Mouse (Mus musculus) left cerebral cortex, adult 18-20 months (tissue): Measurements from ENCODE around the gene Dnajb7. TPM values are rescaled to one million over a fixed set of nuclear protein-coding genes. Genes with fewer than 3 reads are reported as not detected.
A peak's percentile ranks its signal among the peaks of the same experiment; 100 is the strongest.
"Not testable (repeated sequence)": the region's sequence is repeated elsewhere in the genome, so short reads cannot be mapped to it uniquely, and the experiment has no call there.

ENCODE experiments used
- DNase-seq, 2 experiments: peaks; one replicate each; pipeline ENCODE4 v3.0.0; 2021 to 2022; ENCODE audit warnings: low spot score in 2 of 2, mixed read lengths in 1 of 2
- long read RNA-seq, 2 experiments: library from polyadenylated mRNA; stranded (forward); transcript quantifications; one replicate each; pipeline ENCODE4 v2.0.0; 2021
- total RNA-seq, 2 experiments: library from RNA; stranded (reverse); gene quantifications; 2 replicates each; pipeline ENCODE4 v1.2.3; 2021

Gene Dnajb7
- total RNA-seq = not detected
- long read RNA-seq, experiment 1, partial matches to known transcripts = 0 of 1 reads
- long read RNA-seq, experiment 1, other reads (novel, unspliced or antisense) = 0 of 1 reads
- long read RNA-seq, experiment 2 = 0 reads

DNA sequence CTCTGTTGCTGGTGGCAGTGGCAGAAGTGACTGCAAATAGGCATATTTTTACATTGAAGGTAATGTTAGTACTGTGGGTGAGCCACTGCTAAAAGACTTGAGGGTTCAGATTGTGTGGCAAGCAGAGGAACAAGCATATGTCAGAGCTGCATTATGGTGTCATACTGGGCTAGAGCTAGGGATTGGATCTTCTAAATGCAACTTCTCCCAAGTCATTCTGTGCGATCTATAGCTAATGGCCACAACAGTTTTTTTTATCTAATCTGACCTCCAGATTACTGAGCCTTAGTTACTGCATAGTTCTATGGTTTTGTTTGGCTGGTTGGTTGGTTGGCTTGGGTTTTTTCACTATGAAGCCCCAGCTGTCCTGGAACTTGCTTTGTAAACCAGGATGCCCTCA lies at the start of gene Dnajb7:
Gene Dnajb7 (minus strand): TSS at position 101 of the 400 bp plus-strand sequence.
- DNase-seq = no peak

DNA sequence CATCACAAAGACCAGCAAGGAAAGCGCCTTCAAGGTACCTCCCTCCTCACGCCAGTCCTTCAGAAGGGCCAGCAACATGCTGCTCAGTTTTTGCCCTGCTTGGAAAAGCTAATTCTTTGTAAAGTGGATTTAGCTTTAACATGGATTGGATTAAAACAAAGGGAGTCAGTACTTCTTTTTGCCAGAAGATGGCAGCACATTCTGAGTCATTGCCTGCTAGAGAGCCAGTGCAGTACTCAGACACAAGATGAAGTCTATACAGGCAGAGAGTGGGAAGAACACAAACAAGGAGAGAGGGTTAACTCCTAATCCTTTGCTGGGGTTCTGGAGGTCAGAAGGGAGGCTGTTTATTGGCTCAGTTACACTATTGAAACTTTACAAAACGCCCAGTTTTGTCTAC lies 40.4 kb upstream of the Dnajb7 start:
- peak; percentile 53 to 78 for DNase-seq

DNA sequence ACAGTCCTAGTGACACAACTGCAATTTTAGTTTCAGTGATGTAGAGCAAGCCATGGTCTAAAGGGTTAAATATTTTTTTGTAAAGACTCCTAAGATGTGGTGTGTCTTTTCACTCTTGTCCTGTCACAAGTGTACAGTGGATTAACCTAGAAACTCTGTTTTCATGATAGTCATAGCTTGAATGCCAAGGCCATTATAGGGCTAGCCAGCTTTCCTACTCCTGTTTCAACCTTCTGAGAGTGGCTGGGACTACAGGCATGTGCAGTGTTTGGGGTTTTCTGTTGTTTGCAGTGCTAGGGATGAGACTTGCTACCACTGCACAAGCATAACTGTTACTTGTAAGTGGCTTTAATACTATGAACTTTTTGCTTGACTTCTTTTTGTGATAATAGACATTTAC lies 31.1 kb upstream of the Dnajb7 start:
- no peak for DNase-seq

DNA sequence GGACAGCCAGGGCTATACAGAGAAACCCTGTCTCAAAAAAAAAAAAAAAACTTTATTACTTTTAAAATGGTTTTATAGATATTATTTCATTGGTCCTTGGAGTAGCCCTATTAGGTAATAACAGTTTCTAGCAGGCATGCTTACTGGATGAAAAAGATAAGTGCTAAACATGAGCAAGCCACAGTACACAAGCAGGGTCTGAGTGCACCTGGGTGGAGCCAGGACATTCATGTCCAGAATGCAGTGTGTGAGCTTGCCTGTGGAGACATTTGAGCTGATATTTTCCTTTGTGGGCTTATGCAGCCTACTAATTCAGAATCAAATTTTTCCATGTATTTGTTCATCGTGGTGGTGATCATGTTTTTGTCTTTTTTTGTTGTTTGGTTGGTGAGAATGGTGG lies 30.2 kb upstream of the Dnajb7 start:
- no peak for DNase-seq

DNA sequence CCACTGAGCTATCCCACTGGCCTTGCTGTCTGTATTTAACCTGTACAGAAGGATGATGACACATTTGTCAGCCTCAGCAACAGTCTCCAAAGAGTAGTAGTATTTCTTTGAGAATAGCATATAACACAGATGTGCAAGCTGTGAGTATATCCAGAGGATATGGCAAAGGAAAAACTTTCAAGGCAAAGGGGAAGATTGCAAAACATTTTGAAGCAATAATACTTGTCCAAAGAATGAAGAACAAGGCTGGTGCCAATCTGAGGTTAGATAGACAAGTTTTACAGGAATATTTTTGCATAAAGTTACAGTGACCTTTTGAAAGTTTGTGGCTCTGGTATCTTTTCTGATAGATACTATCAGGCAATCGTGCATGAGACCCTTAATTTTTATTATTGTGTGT lies 23.1 kb upstream of the Dnajb7 start:
- DNase-seq = no peak

DNA sequence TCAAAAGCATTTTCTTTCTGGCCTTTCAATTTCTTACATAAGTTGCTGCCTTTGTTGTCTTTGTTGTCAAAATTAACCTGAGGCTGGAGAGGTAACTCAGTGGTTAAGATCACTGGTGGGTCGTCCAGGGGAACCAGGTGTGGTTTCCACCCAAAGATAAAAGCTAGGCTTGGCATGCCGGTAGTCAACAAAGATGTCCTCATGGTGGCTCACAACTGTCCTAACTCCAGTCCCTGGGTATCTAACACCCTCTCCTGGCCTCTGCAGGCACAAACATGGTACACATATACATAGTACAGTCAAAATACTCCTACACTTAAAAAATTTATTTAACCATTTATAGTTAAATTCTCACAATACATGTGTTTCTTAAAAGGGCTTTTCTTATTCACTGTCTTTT lies 19.8 kb upstream of the Dnajb7 start:
- DNase-seq = no peak

DNA sequence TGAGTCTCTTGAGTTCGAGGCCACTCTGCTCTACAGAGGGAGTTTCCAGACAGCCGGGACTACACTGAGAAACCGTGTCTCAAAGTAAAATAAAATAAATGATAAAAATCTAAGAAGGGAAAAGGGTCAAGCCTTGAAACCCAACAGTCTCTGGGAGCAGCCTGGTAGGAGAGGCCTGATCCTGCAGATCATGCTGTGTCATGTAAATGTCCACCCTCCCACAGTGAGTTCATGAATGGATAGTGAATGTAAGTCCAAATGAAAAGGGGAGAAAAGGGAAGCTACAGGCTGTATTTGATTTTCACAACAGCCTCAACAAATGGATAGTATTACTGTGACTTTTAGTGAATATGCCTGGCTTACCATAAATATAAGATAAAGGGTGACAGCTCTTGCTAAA lies 17.2 kb upstream of the Dnajb7 start:
- no peak for DNase-seq

DNA sequence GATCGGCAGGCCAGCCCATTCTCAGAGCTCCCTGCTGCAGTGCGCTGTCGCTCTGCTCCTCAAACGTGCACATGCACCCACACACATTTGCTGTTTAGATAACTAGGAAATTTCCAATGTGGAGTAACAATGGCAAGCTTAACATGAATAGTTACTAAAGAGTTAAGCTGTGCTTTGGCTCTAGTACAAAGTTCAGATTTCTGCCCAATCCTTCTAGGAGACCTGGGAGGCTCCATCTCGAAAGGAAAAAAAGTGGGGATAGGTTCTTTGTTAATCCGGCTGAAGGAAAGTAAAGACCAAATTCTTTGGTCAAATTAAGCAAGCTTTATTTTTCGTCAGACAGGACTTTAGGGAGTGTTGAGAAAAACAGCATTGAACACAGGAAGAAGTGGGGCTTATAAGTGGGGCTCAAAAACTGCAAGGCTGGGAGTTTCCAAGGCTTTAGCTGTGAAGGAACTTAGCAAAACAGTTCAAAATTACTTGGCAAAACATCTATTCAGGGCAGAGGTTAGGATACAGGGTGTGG lies 14.1 kb upstream of the Dnajb7 start:
- peak in 1 of 2 experiments; percentile 7 for DNase-seq

DNA sequence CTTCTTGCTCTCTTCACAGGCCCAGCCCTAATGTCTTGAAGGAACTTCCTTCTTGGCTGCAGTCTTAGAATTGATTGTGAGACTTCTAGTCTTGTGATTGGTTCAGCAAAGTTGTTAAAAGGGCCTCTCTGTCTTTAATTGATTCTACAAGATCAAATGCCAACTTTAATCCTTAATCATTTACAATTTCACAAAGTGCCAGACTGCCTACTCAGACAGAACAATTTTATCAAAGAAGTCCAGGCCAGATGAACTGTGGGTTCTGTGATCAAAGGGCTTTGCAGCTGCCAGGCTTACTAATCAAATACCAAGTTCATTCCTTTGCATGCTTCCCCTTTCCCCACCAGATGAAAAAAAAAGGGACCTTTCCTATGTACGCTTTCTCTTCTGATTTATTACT lies 13.4 kb upstream of the Dnajb7 start:
- DNase-seq = no peak

DNA sequence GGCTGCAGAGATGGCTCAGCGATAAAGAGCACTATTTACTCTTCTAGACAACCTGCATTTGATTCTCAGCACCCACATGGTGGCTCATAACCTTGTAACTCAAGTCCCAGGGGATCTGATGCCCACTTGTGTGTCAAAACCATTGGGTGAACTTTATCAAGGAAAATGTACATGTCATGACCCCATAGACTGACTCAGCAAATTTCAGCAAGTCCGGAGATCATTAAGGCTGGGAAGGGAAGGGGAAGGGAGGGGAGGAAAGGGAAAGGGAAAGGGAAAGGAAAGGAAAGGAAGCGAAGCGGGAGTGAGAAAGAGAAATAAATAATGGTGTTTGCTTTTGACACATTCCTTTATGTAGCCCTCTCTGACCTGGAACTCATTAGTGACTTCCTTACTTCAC lies 10.0 kb upstream of the Dnajb7 start:
- no peak for DNase-seq

DNA sequence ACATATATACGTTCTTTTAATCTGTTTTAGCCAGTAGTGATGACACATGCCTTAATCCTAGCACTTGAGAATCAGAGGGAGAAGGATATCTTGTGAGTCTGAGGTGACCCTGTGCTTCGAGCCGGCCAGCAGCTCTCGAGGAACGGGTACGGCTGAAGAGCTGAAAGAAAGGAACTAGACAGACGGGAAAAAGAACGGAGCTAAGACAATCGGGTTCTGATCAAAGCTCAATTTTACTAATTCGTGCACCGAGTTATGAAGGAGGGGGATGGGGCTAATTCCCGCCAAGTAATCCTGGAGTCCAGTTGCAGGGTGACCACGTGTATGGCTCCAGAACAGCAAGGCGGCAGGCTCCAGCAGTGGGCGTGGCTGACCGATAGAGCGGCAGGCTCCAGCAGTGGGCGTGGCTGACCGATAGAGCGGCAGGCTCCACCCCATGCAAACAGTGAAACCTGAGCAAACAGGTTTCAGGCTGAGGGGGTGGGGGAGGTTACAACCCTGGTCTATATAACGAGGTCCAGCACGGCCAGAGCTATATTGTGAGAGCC lies 8.7 kb upstream of the Dnajb7 start:
- not testable (repeated sequence) for DNase-seq

DNA sequence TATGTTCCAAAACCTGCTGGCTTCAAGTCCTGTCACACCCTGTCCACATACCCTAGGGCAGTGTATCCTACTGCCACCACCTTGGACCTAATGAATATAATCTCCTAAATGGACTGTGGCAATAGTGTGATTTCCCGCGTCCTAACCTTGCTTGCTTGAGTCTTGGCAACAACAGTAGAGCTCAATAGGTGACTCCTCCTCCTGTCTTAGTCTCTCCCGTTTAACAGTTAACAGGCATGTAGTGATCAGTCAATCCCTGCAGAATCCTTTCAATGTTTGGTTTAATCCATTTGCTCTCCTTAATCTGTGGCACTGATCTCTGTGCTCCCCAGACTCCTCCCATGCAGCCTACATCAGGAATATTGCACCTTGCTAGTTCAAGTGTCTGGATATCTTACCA lies 3.1 kb downstream of the Dnajb7 start:
- no peak for DNase-seq

DNA sequence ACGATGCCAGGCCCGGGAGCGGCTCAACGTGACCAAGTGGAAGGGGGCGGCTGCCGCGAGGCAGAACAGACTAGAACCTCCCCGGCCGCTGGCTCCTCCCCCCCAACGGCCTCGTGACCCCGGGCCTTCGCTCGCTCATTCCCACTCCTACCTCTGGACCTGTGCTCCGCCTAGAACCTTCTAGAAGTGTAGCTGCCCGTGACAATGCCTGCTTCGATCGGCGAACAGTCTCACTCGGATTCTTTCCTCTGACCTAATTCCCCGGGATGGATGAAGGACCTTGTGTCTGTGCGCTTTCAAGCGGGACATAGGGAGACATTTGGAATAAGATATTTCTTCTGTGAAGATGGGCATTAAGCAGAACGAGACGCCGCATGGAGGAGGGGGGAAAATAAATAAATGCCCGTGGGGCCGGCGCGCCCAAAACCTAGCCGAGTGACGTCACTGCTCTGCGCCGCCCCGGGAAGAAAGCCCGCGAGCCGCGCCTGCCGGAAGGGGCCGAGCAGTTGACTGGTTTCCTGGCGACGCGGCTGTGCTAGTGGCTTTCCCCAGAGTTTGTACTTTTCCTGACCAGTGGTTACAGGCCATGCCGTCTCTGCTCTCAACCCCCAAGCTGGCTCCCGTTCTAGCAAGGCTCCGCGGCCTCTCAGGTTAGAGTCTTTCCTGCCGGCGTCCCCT lies 8.3 kb downstream of the Dnajb7 start, which contains the start of the genes St13 and Xpnpep3:
Gene St13 (minus strand): TSS at position 440 of the 678 bp plus-strand sequence.
Gene Xpnpep3 (plus strand): TSS at position 501 of the 678 bp plus-strand sequence.
- DNase-seq = peak; percentile 96 to 98

DNA sequence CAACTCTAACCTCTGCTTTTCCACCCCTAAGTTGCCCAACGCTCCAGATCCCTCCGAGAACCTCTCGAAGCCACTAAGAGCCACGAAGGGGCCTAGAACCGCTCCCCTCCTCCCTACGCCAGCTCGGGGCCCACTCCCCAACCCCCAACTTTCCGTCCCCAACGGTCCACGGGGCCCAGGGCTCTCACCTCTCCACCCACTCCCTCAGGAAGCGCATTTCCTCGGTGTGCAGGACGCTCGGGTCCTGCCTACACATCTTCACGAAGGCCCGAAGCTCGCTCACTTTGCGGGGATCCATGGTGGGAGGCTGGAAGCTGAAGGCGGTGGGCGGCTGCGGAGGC lies 8.8 kb downstream of the Dnajb7 start:
- DNase-seq = no peak

DNA sequence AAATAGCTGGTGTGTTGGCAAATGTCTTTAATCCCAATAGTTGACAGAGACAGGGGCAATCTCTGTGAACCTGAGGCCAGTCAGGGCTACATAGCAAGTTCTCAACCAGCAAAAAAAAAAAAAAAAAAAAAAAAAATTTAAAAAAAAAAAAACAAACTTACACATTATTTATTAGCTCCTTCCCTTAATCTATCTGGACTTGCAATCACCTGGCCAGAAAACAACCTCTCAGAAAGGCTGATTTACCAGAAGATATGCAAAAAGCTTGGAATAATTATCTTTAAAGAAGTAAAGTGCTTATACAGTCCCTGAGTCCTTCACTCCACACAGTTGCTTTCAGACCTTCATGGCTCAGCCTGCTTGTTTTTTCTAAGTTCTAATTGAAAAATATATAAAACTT lies 9.9 kb downstream of the Dnajb7 start:
- no peak for DNase-seq

DNA sequence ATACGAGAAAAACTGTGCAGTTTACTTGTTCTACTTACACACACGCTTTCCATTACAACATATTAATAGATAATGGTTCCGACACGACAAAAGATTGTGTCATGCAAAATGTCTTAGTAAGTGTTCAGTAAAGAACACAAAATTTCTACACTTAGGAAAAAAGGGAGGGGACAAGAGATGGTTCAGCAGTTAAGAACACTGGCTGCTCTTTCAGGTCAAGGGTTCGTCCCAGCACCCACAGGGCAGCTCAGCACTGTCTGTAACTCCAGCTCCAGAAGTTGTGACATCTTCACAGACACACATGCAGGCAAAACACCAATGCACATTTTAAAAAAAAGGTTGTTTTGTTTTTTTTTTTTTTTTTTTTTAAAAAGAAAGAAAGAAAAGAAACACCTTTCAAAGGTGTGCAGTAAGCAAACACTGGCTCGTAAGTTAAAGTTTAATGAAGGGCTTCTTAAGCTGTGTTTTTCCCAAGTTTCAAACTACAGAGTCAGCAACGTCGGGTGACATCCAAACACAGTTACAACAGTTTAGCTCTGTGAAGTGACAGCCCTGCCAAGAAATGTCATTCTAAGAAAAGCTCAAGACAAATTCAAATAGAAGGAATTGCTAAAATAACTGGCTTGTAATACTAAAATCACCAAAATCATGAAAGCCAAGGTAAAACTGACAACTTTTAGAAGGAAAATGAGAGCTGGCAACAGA lies 13.7 kb downstream of the Dnajb7 start:
- DNase-seq = no peak

DNA sequence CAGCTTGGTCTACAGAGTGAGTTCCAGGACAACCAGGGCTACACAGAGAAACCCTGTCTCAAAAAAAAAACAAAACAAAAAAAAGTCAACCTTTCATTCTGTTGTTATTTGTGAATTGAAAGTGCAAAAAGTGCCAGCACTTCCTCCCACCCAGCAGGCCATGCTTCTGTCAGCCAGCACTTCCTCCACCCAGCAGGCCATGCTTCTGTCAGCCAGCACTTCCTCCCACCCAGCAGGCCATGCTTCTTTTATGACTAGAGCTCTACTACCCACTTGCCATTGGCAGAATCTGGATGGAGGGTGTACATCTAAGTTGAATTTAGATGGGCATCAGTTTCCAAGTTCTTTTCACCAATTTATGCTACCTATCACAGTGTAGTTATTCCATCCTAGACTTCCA lies 15.1 kb downstream of the Dnajb7 start:
- DNase-seq = peak; percentile 45 to 65

DNA sequence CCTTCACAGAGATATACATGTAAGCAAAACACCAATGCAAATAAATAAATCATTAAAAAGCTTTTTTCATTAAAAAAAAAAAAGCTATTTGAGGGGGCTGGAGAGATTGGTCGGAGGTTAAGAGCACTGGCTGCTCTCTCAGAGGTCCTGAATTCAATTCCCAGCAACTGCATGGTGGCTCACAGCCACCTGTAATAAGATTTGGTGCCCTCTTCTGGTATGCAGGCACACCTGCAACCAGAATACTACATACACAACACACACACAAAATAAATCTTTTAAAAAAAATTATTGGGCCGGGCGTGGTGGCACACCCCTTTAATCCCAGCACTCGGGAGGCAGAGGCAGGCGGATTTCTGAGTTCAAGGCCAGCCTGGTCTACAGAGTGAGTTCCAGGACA lies 21.8 kb downstream of the Dnajb7 start:
- DNase-seq = no peak

DNA sequence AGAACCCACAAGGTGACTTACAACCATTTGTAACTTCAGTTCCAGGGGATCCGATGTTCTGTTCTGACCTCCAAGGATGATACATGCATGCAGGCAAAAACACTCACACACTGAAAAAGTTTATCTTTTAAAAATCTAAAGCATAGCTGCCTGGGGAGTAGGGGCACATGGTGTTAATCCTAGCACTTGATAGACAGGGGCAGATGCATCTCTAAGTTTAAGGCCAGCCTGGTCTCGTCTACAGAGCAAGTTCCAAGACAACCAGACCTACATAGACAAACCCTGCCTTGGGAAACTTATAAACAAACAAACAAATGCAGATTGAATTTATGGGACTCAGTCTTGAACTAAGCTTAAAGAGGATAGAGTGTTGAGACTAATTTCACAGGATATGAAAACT lies 29.3 kb downstream of the Dnajb7 start:
- no peak for DNase-seq

DNA sequence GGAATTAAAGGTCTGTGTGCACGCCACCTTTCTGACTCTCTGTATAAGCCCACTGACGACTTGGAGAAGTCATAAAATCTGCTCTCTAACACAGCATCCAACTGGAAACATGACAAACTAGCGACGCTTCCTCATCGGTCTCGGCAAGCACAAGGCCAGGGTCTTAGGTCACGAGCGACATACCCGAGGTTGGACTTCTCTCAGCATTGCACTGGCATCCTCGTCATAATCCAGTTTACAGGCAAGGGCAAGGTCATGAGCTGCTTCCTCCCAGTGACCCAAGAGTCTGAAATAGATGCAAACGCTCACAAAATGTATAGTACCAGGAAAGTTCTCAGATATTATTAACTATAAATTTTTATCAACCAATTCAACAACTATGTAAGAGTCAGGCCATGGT lies 33.5 kb downstream of the Dnajb7 start:
- DNase-seq = no peak

DNA sequence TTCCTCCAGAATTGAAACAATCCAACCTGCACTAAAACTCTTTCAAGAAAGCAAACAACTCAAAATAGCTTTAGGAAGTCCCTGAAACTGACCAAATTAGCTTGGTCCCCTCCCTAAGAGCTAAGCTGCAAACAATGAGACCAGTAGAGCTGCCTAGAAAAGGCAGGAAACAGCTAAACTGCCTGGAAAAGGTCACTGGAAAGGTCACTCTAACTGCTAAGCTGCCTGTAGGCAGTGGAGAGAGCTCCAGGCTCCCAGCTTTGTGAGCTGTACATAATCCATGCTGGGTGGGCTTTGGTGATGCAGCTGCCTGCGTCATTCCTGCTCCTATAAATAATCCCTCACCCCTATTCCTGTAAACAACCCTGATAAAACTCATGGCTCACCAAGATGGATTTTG lies 37.7 kb downstream of the Dnajb7 start:
- DNase-seq = no peak

DNA sequence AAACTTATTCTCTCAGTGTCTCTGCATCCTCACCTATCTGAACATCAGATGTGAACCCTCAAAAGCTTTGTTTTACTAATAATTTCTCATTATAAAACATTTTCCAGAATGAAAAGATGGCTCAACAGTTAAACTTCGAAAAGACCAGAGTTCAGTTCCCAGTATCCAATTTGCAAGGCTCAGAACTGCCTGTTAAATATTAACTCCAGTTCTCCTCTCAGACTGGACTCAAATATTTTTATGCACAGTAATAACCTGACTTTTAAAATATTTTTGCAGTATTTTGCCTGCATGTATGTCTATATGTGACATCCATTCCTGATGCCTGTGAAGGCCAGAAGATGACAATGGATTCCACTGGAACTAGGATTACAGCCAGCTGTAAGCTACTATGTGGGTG lies 39.5 kb downstream of the Dnajb7 start:
- DNase-seq = no peak
